Mouse (Mus musculus) hindbrain, embryonic 14.5 days (tissue): ENCODE measurements around the gene Lin52. TPM values are rescaled to one million over a fixed set of nuclear protein-coding genes. Genes with fewer than 3 reads are reported as not detected.

Experiments
- ATAC-seq: fragments of 200-750 bp; cut with Nextera tagmentation; 2 replicates; pipeline ENCODE4 v1.8.0; 2017; ENCODE audit warnings: moderate number of reproducible peaks, mild to moderate bottlenecking, moderate TSS enrichment, moderate library complexity; ENCODE audit not compliant: low FRiP score
- DNase-seq: peaks from one replicate; pipeline ENCODE4 v3.0.0-alpha.2; 2015; ENCODE audit warnings: low spot score
- H3K27ac ChIP-seq: fragments of 300-500 bp; sonication (generic); 2 replicates; pipeline ENCODE4 v1.5.1; 2014; ENCODE audit warnings: mild to moderate bottlenecking, moderate library complexity
- H3K27me3 ChIP-seq: fragments of 300-500 bp; sonication (generic); 2 replicates; pipeline ENCODE4 v1.6.1; 2014; ENCODE audit warnings: mild to moderate bottlenecking, low read length, mixed read lengths; ENCODE audit not compliant: control insufficient read depth, insufficient read depth
- H3K36me3 ChIP-seq: fragments of 300-500 bp; sonication (generic); replicated peaks from 2 replicates; pipeline ENCODE4 v1.6.1; 2014; ENCODE audit not compliant: control insufficient read depth, insufficient read depth
- H3K4me1 ChIP-seq: fragments of 300-500 bp; sonication (generic); replicated peaks from 2 replicates; pipeline ENCODE4 v1.6.1; 2014; ENCODE audit warnings: antibody characterized with exemption, low read length, mixed read lengths; ENCODE audit not compliant: control insufficient read depth, insufficient read depth
- H3K4me2 ChIP-seq: fragments of 300-500 bp; sonication (generic); replicated peaks from 2 replicates; pipeline ENCODE4 v1.6.1; 2014; ENCODE audit warnings: mild to moderate bottlenecking, moderate library complexity
- H3K4me3 ChIP-seq: fragments of 300-500 bp; sonication (generic); replicated peaks from 2 replicates; pipeline ENCODE4 v1.5.1; 2014; ENCODE audit warnings: mild to moderate bottlenecking, low read length
- H3K9ac ChIP-seq: fragments of 300-500 bp; sonication (generic); 2 replicates; pipeline ENCODE4 v1.6.1; 2014
- H3K9me3 ChIP-seq: fragments of 300-500 bp; sonication (generic); 2 replicates; pipeline ENCODE4 v1.6.1; 2016; ENCODE audit warnings: low read length; ENCODE audit not compliant: control insufficient read depth
- WGBS: fragments of 180-500 bp; shearing (Covaris S2); extraction: QIAGEN DNeasy Blood & Tissue Kit; methylation state at CpG from one replicate; pipeline ENCODE4 v1.1.7; 2014; 5-methylcytosine and 5-hydroxymethylcytosine counted together
- polyA plus RNA-seq: library from polyadenylated mRNA; unstranded; fragments of >200 nt; fragmentation: Nextera tagmentation; extraction: Ambion mirVana; gene quantifications from 2 replicates; pipeline ENCODE4 v1.2.1, GENCODE M21; 2014

Gene Lin52
- polyA plus RNA-seq, 1 experiment from 2014 or later, result 30.4 TPM

GRCm38 (mm10) chr12:84500528-84501263, 49.5 kb downstream of the Lin52 start:
- H3K36me3 ChIP-seq, result no peaks in the 10 kb centered on the region
- H3K9ac ChIP-seq, result no peak overlapping the region
- peaks cover 17% of the 10 kb centered on the region for H3K4me1 ChIP-seq
- ATAC-seq (peak; percentile 53), DNase-seq (peak; percentile 58)
- 37% methylated on average over 8 of the region's 8 CpGs for WGBS
- H3K4me3 ChIP-seq, result no peak overlapping the region
- H3K27me3 ChIP-seq, result no peaks in the 10 kb centered on the region
- H3K9me3 ChIP-seq, result no peaks in the 10 kb centered on the region
- peak overlapping the region; percentile 66 for H3K27ac ChIP-seq
- H3K4me2 ChIP-seq, result peak overlapping the region; percentile 24

- no peaks in the 10 kb centered on the region for H3K36me3 ChIP-seq
- peak overlapping the region; percentile 24; the same call in 1 of the 2 replicates for H3K4me2 ChIP-seq
- no peak; the same call in 1 of the 2 replicates for ATAC-seq
- no peaks in the 10 kb centered on the region for H3K27me3 ChIP-seq
- H3K4me1 ChIP-seq, result peaks cover 17% of the 10 kb centered on the region
- WGBS, result 49% methylated on average over 4 of the region's 4 CpGs
- no peak overlapping the region for H3K4me3 ChIP-seq
- peak overlapping the region; percentile 66 for H3K27ac ChIP-seq
- DNase-seq, result no peak
- no peaks in the 10 kb centered on the region for H3K9me3 ChIP-seq
- H3K9ac ChIP-seq, result no peak overlapping the region
These were observed 50.1 kb downstream of the Lin52 start for GRCm38 (mm10) chr12:84501278-84501677.

- no peak overlapping the region for H3K4me2 ChIP-seq
- H3K27ac ChIP-seq, result no peak overlapping the region
- no peak overlapping the region for H3K9ac ChIP-seq
- no peak for ATAC-seq
- no peaks in the 10 kb centered on the region for H3K36me3 ChIP-seq
- H3K4me3 ChIP-seq, result no peak overlapping the region
- no peaks in the 10 kb centered on the region for H3K27me3 ChIP-seq
- H3K4me1 ChIP-seq, result no peaks in the 10 kb centered on the region; the same call in 1 of the 2 replicates
- DNase-seq, result no peak
- 95% methylated on average over 4 of the region's 4 CpGs for WGBS
- no peaks in the 10 kb centered on the region for H3K9me3 ChIP-seq
These were observed 55.6 kb downstream of the Lin52 start for GRCm38 (mm10) chr12:84506856-84507255.

GRCm38 (mm10) chr12:84512016-84512415, 60.8 kb downstream of the Lin52 start:
- Histone ChIP-seq H3K27me3 (no peaks in the 10 kb centered on the region), H3K4me2 (no peak overlapping the region), H3K4me3 (no peak overlapping the region), H3K9ac (no peak overlapping the region), H3K9me3 (no peaks in the 10 kb centered on the region), H3K36me3 (no peaks in the 10 kb centered on the region), H3K4me1 (no peaks in the 10 kb centered on the region), H3K27ac (no peak overlapping the region)
- ATAC-seq (no peak), DNase-seq (no peak)
- WGBS, result 66% methylated on average over 3 of the region's 3 CpGs

GRCm38 (mm10) chr12:84515486-84515885, 64.3 kb downstream of the Lin52 start:
- no peaks in the 10 kb centered on the region for H3K36me3 ChIP-seq

GRCm38 (mm10) chr12:84516642-84517041, 65.4 kb downstream of the Lin52 start:
- Histone ChIP-seq H3K4me2 (no peak overlapping the region), H3K36me3 (no peaks in the 10 kb centered on the region), H3K9me3 (no peaks in the 10 kb centered on the region), H3K27me3 (no peaks in the 10 kb centered on the region), H3K27ac (no peak overlapping the region), H3K9ac (no peak overlapping the region), H3K4me1 (no peaks in the 10 kb centered on the region), H3K4me3 (no peak overlapping the region)
- WGBS, result 100% methylated on average over 1 of the region's 1 CpGs
- ATAC-seq, result no peak
- DNase-seq, result no peak

More at GRCm38 (mm10) chr12:84515486-84515885, 64.3 kb downstream of the Lin52 start:
- no peak overlapping the region for H3K4me3 ChIP-seq
- H3K27me3 ChIP-seq, result no peaks in the 10 kb centered on the region
- H3K4me2 ChIP-seq, result no peak overlapping the region
- H3K9ac ChIP-seq, result no peak overlapping the region
- no peak for DNase-seq
- H3K4me1 ChIP-seq, result no peaks in the 10 kb centered on the region
- 87% methylated on average over 4 of the region's 4 CpGs for WGBS
- no peak for ATAC-seq
- no peak overlapping the region for H3K27ac ChIP-seq
- no peaks in the 10 kb centered on the region for H3K9me3 ChIP-seq

GRCm38 (mm10) chr12:84518018-84518417, 66.8 kb downstream of the Lin52 start:
- no peaks in the 10 kb centered on the region for H3K27me3 ChIP-seq
- ATAC-seq (no peak), DNase-seq (no peak)
- H3K9ac ChIP-seq, result no peak overlapping the region
- H3K4me2 ChIP-seq, result no peak overlapping the region
- 86% methylated on average over 2 of the region's 2 CpGs for WGBS
- H3K9me3 ChIP-seq, result no peaks in the 10 kb centered on the region
- no peak overlapping the region for H3K27ac ChIP-seq
- H3K4me1 ChIP-seq, result no peaks in the 10 kb centered on the region
- H3K4me3 ChIP-seq, result no peak overlapping the region
- H3K36me3 ChIP-seq, result no peaks in the 10 kb centered on the region; the same call in 1 of the 2 replicates

- DNase-seq, result no peak
- H3K4me1 ChIP-seq, result peaks cover 5% of the 10 kb centered on the region; the same call in 1 of the 2 replicates
- no peaks in the 10 kb centered on the region; the same call in 1 of the 2 replicates for H3K36me3 ChIP-seq
- 67% methylated on average over 3 of the region's 3 CpGs for WGBS
- ATAC-seq, result no peak
- H3K9ac ChIP-seq, result no peak overlapping the region
- no peaks in the 10 kb centered on the region for H3K9me3 ChIP-seq
- H3K4me2 ChIP-seq, result no peak overlapping the region
- no peak overlapping the region for H3K4me3 ChIP-seq
- H3K27ac ChIP-seq, result no peak overlapping the region
- H3K27me3 ChIP-seq, result peaks cover 24% of the 10 kb centered on the region; the same call in 1 of the 2 replicates
These were observed 72.5 kb downstream of the Lin52 start for GRCm38 (mm10) chr12:84523728-84524127.

GRCm38 (mm10) chr12:84524147-84525050, 73.2 kb downstream of the Lin52 start:
- no peak overlapping the region for H3K4me2 ChIP-seq
- peaks cover 5% of the 10 kb centered on the region; the same call in 1 of the 2 replicates for H3K4me1 ChIP-seq
- no peak for DNase-seq
- no peak for ATAC-seq
- no peaks in the 10 kb centered on the region for H3K9me3 ChIP-seq
- H3K4me3 ChIP-seq, result no peak overlapping the region
- 69% methylated on average over 11 of the region's 11 CpGs for WGBS
- H3K27ac ChIP-seq, result no peak overlapping the region
- H3K27me3 ChIP-seq, result peaks cover 28% of the 10 kb centered on the region; the same call in 1 of the 2 replicates
- no peaks in the 10 kb centered on the region; the same call in 1 of the 2 replicates for H3K36me3 ChIP-seq
- H3K9ac ChIP-seq, result no peak overlapping the region
